Mouse (Mus musculus): ENCODE measurements around the gene 2610318N02Rik.
"Not testable (repeated sequence)": the region's sequence is repeated elsewhere in the genome, so short reads cannot be mapped to it uniquely, and the experiment has no call there.

The 2610318N02Rik gene

GRCm38 (mm10) chr16:17124871-17125520 lies at the start of gene 2610318N02Rik:
Gene 2610318N02Rik (minus strand): TSS chr16:17125167.
- peak; percentile 93 for DNase-seq (ENCODE audit: low read depth, low spot score)

GRCm38 (mm10) chr16:17168049-17168448 lies 43.1 kb upstream of the 2610318N02Rik start:
- no peak for DNase-seq (ENCODE audit: low read depth, low spot score)

GRCm38 (mm10) chr16:17167179-17167578 lies 42.2 kb upstream of the 2610318N02Rik start:
- no peak for DNase-seq (ENCODE audit: low read depth, low spot score)

- DNase-seq (ENCODE audit: low read depth, low spot score): not testable (repeated sequence)
Measured at GRCm38 (mm10) chr16:17165478-17165877, 40.5 kb upstream of the 2610318N02Rik start.

- DNase-seq (ENCODE audit: low read depth, low spot score): no peak
Measured at GRCm38 (mm10) chr16:17154346-17154745, 29.4 kb upstream of the 2610318N02Rik start.

GRCm38 (mm10) chr16:17151874-17152273 lies 26.9 kb upstream of the 2610318N02Rik start:
- DNase-seq (ENCODE audit: low read depth, low spot score): no peak

- no peak for DNase-seq (ENCODE audit: low read depth, low spot score)
Measured at GRCm38 (mm10) chr16:17150520-17151258, 25.7 kb upstream of the 2610318N02Rik start.

GRCm38 (mm10) chr16:17148084-17148483 lies 23.1 kb upstream of the 2610318N02Rik start:
- DNase-seq (ENCODE audit: low read depth, low spot score): peak; percentile 82

GRCm38 (mm10) chr16:17147391-17147929 lies 22.5 kb upstream of the 2610318N02Rik start:
- DNase-seq (ENCODE audit: low read depth, low spot score): peak; percentile 71

- DNase-seq (ENCODE audit: low read depth, low spot score): peak; percentile 96
Measured at GRCm38 (mm10) chr16:17146772-17147235, 21.8 kb upstream of the 2610318N02Rik start, which contains the start of gene Ccdc116. Gene Ccdc116 (minus strand): TSS chr16:17147229.

- peak; percentile 87 for DNase-seq (ENCODE audit: low read depth, low spot score)
Measured at GRCm38 (mm10) chr16:17144339-17144738, 19.4 kb upstream of the 2610318N02Rik start, which contains the start of gene Ydjc. Gene Ydjc (plus strand): TSS chr16:17144621.

GRCm38 (mm10) chr16:17137355-17137754 lies 12.4 kb upstream of the 2610318N02Rik start:
- DNase-seq (ENCODE audit: low read depth, low spot score): no peak

- DNase-seq (ENCODE audit: low read depth, low spot score): peak; percentile 30
Measured at GRCm38 (mm10) chr16:17132906-17133200, 7.9 kb upstream of the 2610318N02Rik start.

- DNase-seq (ENCODE audit: low read depth, low spot score): peak; percentile 99
Measured at GRCm38 (mm10) chr16:17132089-17132905, 7.3 kb upstream of the 2610318N02Rik start, which contains the start of gene Sdf2l1. Gene Sdf2l1 (minus strand): TSS chr16:17132383.

- peak; percentile 56 for DNase-seq (ENCODE audit: low read depth, low spot score)
Measured at GRCm38 (mm10) chr16:17131191-17132088, 6.5 kb upstream of the 2610318N02Rik start.

GRCm38 (mm10) chr16:17127292-17127691 lies 2.3 kb upstream of the 2610318N02Rik start:
- peak; percentile 84 for DNase-seq (ENCODE audit: low read depth, low spot score)

GRCm38 (mm10) chr16:17124119-17124870 lies 672 bp downstream of the 2610318N02Rik start:
- peak; percentile 72 for DNase-seq (ENCODE audit: low read depth, low spot score)

GRCm38 (mm10) chr16:17121569-17121968 lies 3.4 kb downstream of the 2610318N02Rik start:
- DNase-seq (ENCODE audit: low read depth, low spot score): peak; percentile 84

GRCm38 (mm10) chr16:17117309-17117799 lies 7.6 kb downstream of the 2610318N02Rik start:
- DNase-seq (ENCODE audit: low read depth, low spot score): no peak
